Mouse (Mus musculus) liver, adult 2 months (tissue): ENCODE data around the gene Akr1c14.

ENCODE experiments used
- CTCF ChIP-seq: fragments of 200-500 bp; IDR thresholded peaks from 2 replicates; pipeline ENCODE4 v1.5.1; 2011; ENCODE audit warnings: low read depth, low read length, control low read depth
- POLR2A ChIP-seq: fragments of 200-500 bp; IDR thresholded peaks from 2 replicates; pipeline ENCODE4 v1.6.1; 2011; ENCODE audit warnings: low read length, control low read depth; ENCODE audit not compliant: insufficient read depth; ENCODE audit errors: extremely low read depth

DNA sequence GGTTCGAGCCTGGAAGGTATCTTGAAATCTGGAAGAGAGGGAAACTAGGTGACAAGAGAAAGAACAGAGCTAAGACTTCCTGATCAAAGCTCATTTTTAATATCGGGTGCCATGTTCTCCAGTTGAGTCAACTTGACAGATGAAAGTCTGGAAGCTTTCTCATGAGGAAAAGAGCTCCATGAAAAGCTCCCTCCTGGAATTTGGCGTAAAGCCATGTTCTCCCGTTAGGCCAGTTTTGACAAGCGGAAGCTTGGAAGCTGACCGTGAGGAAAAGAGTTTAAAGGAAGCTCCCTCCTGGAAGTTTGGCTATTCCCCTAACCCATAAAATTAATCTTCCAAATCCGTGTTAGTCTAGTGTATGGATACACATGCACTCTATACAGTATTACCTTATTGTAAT, 74.3 kb downstream of the Akr1c14 start:
- no peak for TF ChIP-seq CTCF
- TF ChIP-seq POLR2A, result no peak
